Mouse (Mus musculus) G1E (cell line): ENCODE data around the gene Stn1.

ENCODE experiments used
- CTCF ChIP-seq: IDR thresholded peaks from 2 replicates; pipeline ENCODE4 v1.5.1; 2012; ENCODE audit warnings: low read depth, low read length, inconsistent platforms, mixed read lengths
- GATA1 ChIP-seq: IDR thresholded peaks from 2 replicates; pipeline ENCODE4 v1.6.1; 2012; ENCODE audit warnings: borderline replicate concordance, low read length, inconsistent platforms, mixed read lengths
- TAL1 ChIP-seq: conservative IDR thresholded peaks from 2 replicates; pipeline ENCODE4 v1.6.1; 2012; ENCODE audit warnings: low read depth, low read length, inconsistent platforms, mixed read lengths

DNA sequence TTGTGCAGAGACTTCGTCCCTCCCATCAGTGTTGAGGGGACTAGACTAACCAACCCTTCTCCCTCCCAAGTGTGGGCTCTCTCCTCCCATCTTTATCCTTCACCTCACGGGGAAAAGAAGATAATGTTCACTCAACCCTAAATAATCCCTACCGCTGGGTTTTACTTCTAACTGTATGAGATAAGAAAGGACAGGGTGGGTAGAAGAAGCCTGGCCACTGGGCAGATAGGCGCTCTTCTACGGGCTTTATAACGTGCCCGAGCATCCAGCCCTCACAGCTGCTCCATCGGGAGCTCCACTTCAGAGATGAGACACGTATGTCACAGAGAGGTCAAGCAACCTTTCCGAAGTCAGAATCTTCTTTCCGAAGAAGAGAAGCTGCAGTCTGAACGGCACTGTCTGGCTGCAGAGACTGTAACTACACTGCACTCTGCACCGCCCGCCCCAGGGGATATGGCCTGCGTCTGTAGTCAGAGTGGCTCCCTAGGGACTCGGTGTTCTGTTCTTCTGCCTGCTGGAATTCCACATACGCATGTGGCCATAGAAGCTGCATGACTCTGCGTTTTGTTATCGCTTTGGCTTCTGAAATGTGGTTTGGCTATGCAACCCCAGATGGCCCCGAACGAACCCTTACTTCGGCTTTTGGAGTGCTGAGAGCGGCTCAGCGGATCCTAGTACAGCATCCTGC is 18.7 kb downstream of the Stn1 start:
- TF ChIP-seq CTCF, result no peak
- TF ChIP-seq TAL1, result peak; percentile 31; the same call in 1 of the 2 replicates
- no peak for TF ChIP-seq GATA1
